Mouse (Mus musculus): ENCODE data around the gene Tspan11. TPM values are rescaled to one million over a fixed set of nuclear protein-coding genes. Genes with fewer than 3 reads are reported as not detected.

Tspan11 gene
- polyA plus RNA-seq, 1 experiment from 2014 or later = 0.41 TPM

GRCm38 (mm10) chr6:127992993-127993392, 105.6 kb downstream of the Tspan11 start:
- H3K4me3 ChIP-seq (ENCODE audit: low read depth, low read length) = no peak overlapping the region
- H3K27ac ChIP-seq (ENCODE audit: low read length) = no peak overlapping the region
- H3K27me3 ChIP-seq (ENCODE audit: control insufficient read depth, insufficient read depth, low read depth, low read length) = no peaks in the 10 kb centered on the region
- no peak for ATAC-seq (ENCODE audit: low read depth)
- H3K4me2 ChIP-seq (ENCODE audit: low read depth, low read length) = no peak overlapping the region
- no peaks in the 10 kb centered on the region for H3K4me1 ChIP-seq (ENCODE audit: control insufficient read depth, low read depth, low read length)
- WGBS (ENCODE audit: insufficient replicate concordance) = 62% methylated on average over 8 of the region's 8 CpGs
- no peaks in the 10 kb centered on the region for H3K9me3 ChIP-seq (replicated peaks; ENCODE audit: control insufficient read depth, low read length)
- H3K9ac ChIP-seq (ENCODE audit: low read depth, low read length) = no peak overlapping the region
- H3K36me3 ChIP-seq (ENCODE audit: control insufficient read depth, insufficient read depth) = no peaks in the 10 kb centered on the region

- no peaks in the 10 kb centered on the region for H3K9me3 ChIP-seq (replicated peaks; ENCODE audit: control insufficient read depth, low read length)
- no peak overlapping the region for H3K4me3 ChIP-seq (ENCODE audit: low read depth, low read length)
- ATAC-seq (ENCODE audit: low read depth) = no peak
- H3K27ac ChIP-seq (ENCODE audit: low read length) = no peak overlapping the region
- WGBS (ENCODE audit: insufficient replicate concordance) = 50% methylated on average over 4 of the region's 5 CpGs
- no peaks in the 10 kb centered on the region for H3K4me1 ChIP-seq (ENCODE audit: control insufficient read depth, low read depth, low read length)
- no peaks in the 10 kb centered on the region for H3K27me3 ChIP-seq (ENCODE audit: control insufficient read depth, insufficient read depth, low read depth, low read length)
- H3K4me2 ChIP-seq (ENCODE audit: low read depth, low read length) = no peak overlapping the region
- no peak overlapping the region for H3K9ac ChIP-seq (ENCODE audit: low read depth, low read length)
- H3K36me3 ChIP-seq (ENCODE audit: control insufficient read depth, insufficient read depth) = no peaks in the 10 kb centered on the region
Measured at GRCm38 (mm10) chr6:127996928-127997327, 109.5 kb downstream of the Tspan11 start.

- H3K9ac ChIP-seq (ENCODE audit: low read depth, low read length) = no peak overlapping the region
- H3K4me1 ChIP-seq (ENCODE audit: control insufficient read depth, low read depth, low read length) = no peaks in the 10 kb centered on the region
- no peaks in the 10 kb centered on the region for H3K27me3 ChIP-seq (ENCODE audit: control insufficient read depth, insufficient read depth, low read depth, low read length)
- no peaks in the 10 kb centered on the region for H3K36me3 ChIP-seq (ENCODE audit: control insufficient read depth, insufficient read depth)
- no peak overlapping the region for H3K27ac ChIP-seq (ENCODE audit: low read length)
- ATAC-seq (ENCODE audit: low read depth) = no peak
- H3K4me3 ChIP-seq (ENCODE audit: low read depth, low read length) = no peak overlapping the region
- no peaks in the 10 kb centered on the region for H3K9me3 ChIP-seq (replicated peaks; ENCODE audit: control insufficient read depth, low read length)
- H3K4me2 ChIP-seq (ENCODE audit: low read depth, low read length) = no peak overlapping the region
- WGBS (ENCODE audit: insufficient replicate concordance) = 52% methylated on average over 2 of the region's 2 CpGs
Measured at GRCm38 (mm10) chr6:127999118-127999517, 111.7 kb downstream of the Tspan11 start.

- Histone ChIP-seq H3K4me1 (ENCODE audit: control insufficient read depth, low read depth, low read length) (no peaks in the 10 kb centered on the region), H3K27ac (ENCODE audit: low read length) (no peak overlapping the region), H3K27me3 (ENCODE audit: control insufficient read depth, insufficient read depth, low read depth, low read length) (no peaks in the 10 kb centered on the region), H3K9me3 (replicated peaks; ENCODE audit: control insufficient read depth, low read length) (no peaks in the 10 kb centered on the region), H3K4me3 (ENCODE audit: low read depth, low read length) (no peak overlapping the region), H3K9ac (ENCODE audit: low read depth, low read length) (no peak overlapping the region), H3K36me3 (ENCODE audit: control insufficient read depth, insufficient read depth) (no peaks in the 10 kb centered on the region), H3K4me2 (ENCODE audit: low read depth, low read length) (no peak overlapping the region)
- WGBS (ENCODE audit: insufficient replicate concordance) = 57% methylated on average over 3 of the region's 3 CpGs
- no peak for ATAC-seq (ENCODE audit: low read depth)
Measured at GRCm38 (mm10) chr6:128000777-128001176, 113.4 kb downstream of the Tspan11 start.

GRCm38 (mm10) chr6:128001587-128001986, 114.2 kb downstream of the Tspan11 start:
- no peak overlapping the region for H3K4me2 ChIP-seq (ENCODE audit: low read depth, low read length)
- no peak overlapping the region for H3K9ac ChIP-seq (ENCODE audit: low read depth, low read length)
- no peak for ATAC-seq (ENCODE audit: low read depth)
- no peaks in the 10 kb centered on the region for H3K27me3 ChIP-seq (ENCODE audit: control insufficient read depth, insufficient read depth, low read depth, low read length)
- 75% methylated on average over 1 of the region's 1 CpGs for WGBS (ENCODE audit: insufficient replicate concordance)
- H3K9me3 ChIP-seq (replicated peaks; ENCODE audit: control insufficient read depth, low read length) = no peaks in the 10 kb centered on the region
- H3K4me1 ChIP-seq (ENCODE audit: control insufficient read depth, low read depth, low read length) = no peaks in the 10 kb centered on the region
- no peak overlapping the region for H3K4me3 ChIP-seq (ENCODE audit: low read depth, low read length)
- H3K27ac ChIP-seq (ENCODE audit: low read length) = no peak overlapping the region
- H3K36me3 ChIP-seq (ENCODE audit: control insufficient read depth, insufficient read depth) = no peaks in the 10 kb centered on the region

- 69% methylated on average over 10 of the region's 10 CpGs for WGBS (ENCODE audit: insufficient replicate concordance)
- H3K27ac ChIP-seq (ENCODE audit: low read length) = no peak overlapping the region
- no peaks in the 10 kb centered on the region for H3K4me1 ChIP-seq (ENCODE audit: control insufficient read depth, low read depth, low read length)
- no peaks in the 10 kb centered on the region for H3K36me3 ChIP-seq (ENCODE audit: control insufficient read depth, insufficient read depth)
- ATAC-seq (ENCODE audit: low read depth) = no peak
- H3K4me3 ChIP-seq (ENCODE audit: low read depth, low read length) = no peak overlapping the region
- H3K27me3 ChIP-seq (ENCODE audit: control insufficient read depth, insufficient read depth, low read depth, low read length) = no peaks in the 10 kb centered on the region
- no peak overlapping the region for H3K4me2 ChIP-seq (ENCODE audit: low read depth, low read length)
- no peak overlapping the region for H3K9ac ChIP-seq (ENCODE audit: low read depth, low read length)
- no peaks in the 10 kb centered on the region for H3K9me3 ChIP-seq (replicated peaks; ENCODE audit: control insufficient read depth, low read length)
Measured at GRCm38 (mm10) chr6:128002104-128002503, 114.7 kb downstream of the Tspan11 start.

GRCm38 (mm10) chr6:128002667-128003066, 115.3 kb downstream of the Tspan11 start:
- ATAC-seq (ENCODE audit: low read depth) = no peak
- Histone ChIP-seq H3K4me3 (ENCODE audit: low read depth, low read length) (no peak overlapping the region), H3K4me2 (ENCODE audit: low read depth, low read length) (no peak overlapping the region), H3K9ac (ENCODE audit: low read depth, low read length) (no peak overlapping the region), H3K27me3 (ENCODE audit: control insufficient read depth, insufficient read depth, low read depth, low read length) (no peaks in the 10 kb centered on the region), H3K4me1 (ENCODE audit: control insufficient read depth, low read depth, low read length) (no peaks in the 10 kb centered on the region; the same call in 1 of the 2 replicates), H3K9me3 (replicated peaks; ENCODE audit: control insufficient read depth, low read length) (no peaks in the 10 kb centered on the region), H3K27ac (ENCODE audit: low read length) (no peak overlapping the region), H3K36me3 (ENCODE audit: control insufficient read depth, insufficient read depth) (no peaks in the 10 kb centered on the region)
- 56% methylated on average over 4 of the region's 4 CpGs for WGBS (ENCODE audit: insufficient replicate concordance)

GRCm38 (mm10) chr6:128003542-128003941, 116.2 kb downstream of the Tspan11 start:
- Histone ChIP-seq H3K27ac (ENCODE audit: low read length) (no peak overlapping the region), H3K9me3 (replicated peaks; ENCODE audit: control insufficient read depth, low read length) (no peaks in the 10 kb centered on the region)

More at GRCm38 (mm10) chr6:128003542-128003941, 116.2 kb downstream of the Tspan11 start:
- Histone ChIP-seq H3K36me3 (ENCODE audit: control insufficient read depth, insufficient read depth) (no peaks in the 10 kb centered on the region), H3K27me3 (ENCODE audit: control insufficient read depth, insufficient read depth, low read depth, low read length) (no peaks in the 10 kb centered on the region), H3K4me3 (ENCODE audit: low read depth, low read length) (no peak overlapping the region), H3K9ac (ENCODE audit: low read depth, low read length) (no peak overlapping the region), H3K4me2 (ENCODE audit: low read depth, low read length) (no peak overlapping the region), H3K4me1 (ENCODE audit: control insufficient read depth, low read depth, low read length) (no peaks in the 10 kb centered on the region; the same call in 1 of the 2 replicates)
- whole genome bisulfite sequencing (ENCODE audit: insufficient replicate concordance) = 64% methylated on average over 5 of the region's 5 CpGs
- ATAC-seq (ENCODE audit: low read depth) = no peak
